ENCODE assay signal across 8 mouse cellular contexts in genomic region chr8:123807024-123807431, GRCm38 (mm10). TPM values are rescaled to one million over a fixed set of nuclear protein-coding genes. Genes with fewer than 3 reads are reported as not detected.
DNase-seq lines count a peak whose midpoint lies in the region; ATAC-seq and TF ChIP-seq lines count a peak whose summit lies in the region.

No protein-coding gene starts in this region.

- H3K9me3 ChIP-seq in CH12.LX (replicated peaks; ENCODE audit: low read length): no peaks in the 10 kb centered on the region
- H3K9me3 ChIP-seq in heart, embryonic 14.5 days (ENCODE audit: control insufficient read depth, low read length): no peaks in the 10 kb centered on the region
- no peaks in the 10 kb centered on the region for H3K9me3 ChIP-seq in midbrain, embryonic 10.5 days (replicated peaks)

- H3K79me2 ChIP-seq in CH12.LX (replicated peaks; ENCODE audit: control insufficient read depth, extremely low read depth, insufficient read depth, poor library complexity, severe bottlenecking): no peaks in the 10 kb centered on the region

- H3K27me3 ChIP-seq in CH12.LX (replicated peaks): peaks cover 8% of the 10 kb centered on the region
- H3K27me3 ChIP-seq in heart, embryonic 14.5 days (ENCODE audit: control insufficient read depth, insufficient read depth, low read length): no peaks in the 10 kb centered on the region
- no peaks in the 10 kb centered on the region for H3K27me3 ChIP-seq in midbrain, embryonic 10.5 days (ENCODE audit: low read depth, poor library complexity, severe bottlenecking)

- no peak for TF ChIP-seq EP300 in CH12.LX (IDR thresholded peaks at IDR 0.05; ENCODE audit: low read length)

- TF ChIP-seq POLR2A in CH12.LX (IDR thresholded peaks at IDR 0.05; ENCODE audit: low read depth, low read length): no peak
- no peak for TF ChIP-seq POLR2A in bone marrow, adult 2 months (IDR thresholded peaks at IDR 0.05; ENCODE audit: borderline replicate concordance, control insufficient read depth, low read depth, low read length)

- no peak for TF ChIP-seq RAD21 in CH12.LX (IDR thresholded peaks at IDR 0.05; ENCODE audit: low read depth, low read length)

- DNase-seq in CH12.LX (ENCODE audit: extremely low read depth): no peak
- peak; percentile 58 for DNase-seq in kidney, postnatal 10 days
- DNase-seq in midbrain, embryonic 10.5 days (ENCODE audit: low spot score): peak; percentile 35
- DNase-seq in right cerebral cortex, postnatal 36 days (ENCODE audit: low spot score in 2 of 2): no peak
- no peak for DNase-seq in thymus, postnatal 4 days

- TF ChIP-seq CTCF in CH12.LX (conservative IDR thresholded peaks at IDR 0.05 in 1 of 2, IDR thresholded peaks at IDR 0.05 in 1 of 2; ENCODE audit: low read depth in 2 of 2, low read length in 2 of 2): no peak
- TF ChIP-seq CTCF in bone marrow, adult 2 months (IDR thresholded peaks at IDR 0.05; ENCODE audit: control insufficient read depth, insufficient read depth, low read length): no peak

- dilution Hi-C loops in CH12.LX (cut with MboI; ENCODE audit: extremely low pct_ligation_motif_present, extremely low pct_unique_long_range_greater_than_20kb, low sequenced_read_pairs): no loop called here

- H3K9ac ChIP-seq in CH12.LX (ENCODE audit: insufficient read depth, low read depth): no peak overlapping the region
- H3K9ac ChIP-seq in heart, embryonic 14.5 days (ENCODE audit: low read length): peak overlapping the region; percentile 85

- no peak overlapping the region for H3K4me3 ChIP-seq in CH12.LX (replicated peaks in 1 of 3; ENCODE audit: low read depth in 2 of 3, low read length in 2 of 3, poor library complexity in 1 of 3)
- peak overlapping the region; percentile 1 for H3K4me3 ChIP-seq in bone marrow, adult 2 months (replicated peaks; ENCODE audit: control insufficient read depth, low read depth, low read length)
- H3K4me3 ChIP-seq in heart, embryonic 14.5 days (ENCODE audit: control insufficient read depth in 1 of 2, insufficient read depth in 1 of 2, low read depth in 1 of 2, low read length in 2 of 2): peak overlapping the region; percentile 29 to 79
- peak overlapping the region; percentile 79 for H3K4me3 ChIP-seq in midbrain, embryonic 10.5 days

- H3K36me3 ChIP-seq in CH12.LX (replicated peaks in 1 of 2; ENCODE audit: control insufficient read depth in 1 of 2, insufficient read depth in 1 of 2, low read length in 1 of 2): no peaks in the 10 kb centered on the region
- no peaks in the 10 kb centered on the region for H3K36me3 ChIP-seq in heart, embryonic 14.5 days (ENCODE audit: control insufficient read depth, insufficient read depth, low read length)
- H3K36me3 ChIP-seq in midbrain, embryonic 10.5 days: peaks cover 6% of the 10 kb centered on the region; the same call in 1 of the 2 replicates

- no peak for ATAC-seq in heart, embryonic 14.5 days (ENCODE audit: insufficient number of reproducible peaks, insufficient read depth, low FRiP score, low read depth)
- ATAC-seq in frontal cortex, adult (ENCODE audit: low TSS enrichment): no peak

- 2% methylated on average over 14 of the region's 14 CpGs for WGBS in bone marrow, adult 2 months
- WGBS in heart, embryonic 14.5 days: 7% methylated on average over 14 of the region's 14 CpGs
- 12% methylated on average over 14 of the region's 14 CpGs for WGBS in midbrain, embryonic 10.5 days

- H3K27ac ChIP-seq in CH12.LX (ENCODE audit: insufficient read depth, low read depth): no peak overlapping the region
- H3K27ac ChIP-seq in bone marrow, adult 2 months (ENCODE audit: control insufficient read depth, insufficient read depth, low read depth, low read length, poor library complexity): 0 out of 2 replicates have a peak overlapping the region, but pooled peaks have one; percentile 30
- peak overlapping the region; percentile 37 to 39; a peak in 3 of 4 replicates for H3K27ac ChIP-seq in heart, embryonic 14.5 days (replicated peaks in 1 of 2; ENCODE audit: control insufficient read depth in 1 of 2, insufficient read depth in 1 of 2, low read depth in 2 of 2, low read length in 2 of 2)
- H3K27ac ChIP-seq in midbrain, embryonic 10.5 days (replicated peaks): peak overlapping the region; percentile 93

- H3K4me1 ChIP-seq in CH12.LX (ENCODE audit: control insufficient read depth in 1 of 2, insufficient read depth in 2 of 2): peaks cover 3 to 10% of the 10 kb centered on the region in 2 experiments
- peaks cover 1% of the 10 kb centered on the region; the same call in 1 of the 2 replicates for H3K4me1 ChIP-seq in bone marrow, adult 2 months (ENCODE audit: control insufficient read depth, insufficient read depth, low read length)
- peaks cover 9 to 17% of the 10 kb centered on the region in 2 experiments for H3K4me1 ChIP-seq in heart, embryonic 14.5 days (ENCODE audit: control insufficient read depth in 2 of 2, insufficient read depth in 2 of 2, low read length in 2 of 2)
- peaks cover 40% of the 10 kb centered on the region for H3K4me1 ChIP-seq in midbrain, embryonic 10.5 days

- in situ Hi-C loops in CH12.LX (cut with MboI; ENCODE audit: low pct_ligation_motif_present, low pct_unique_long_range_greater_than_20kb, low sequenced_read_pairs): no loop called here

- H3K4me2 ChIP-seq in CH12.LX (ENCODE audit: insufficient read depth, low read depth, poor library complexity, severe bottlenecking): no peak overlapping the region
- peak overlapping the region; percentile 63 for H3K4me2 ChIP-seq in heart, embryonic 14.5 days (ENCODE audit: low read length)

TF ChIP-seq in CH12.LX, 34 proteins besides CTCF, POLR2A, EP300 and RAD21:
- TF ChIP-seq HCFC1 (IDR thresholded peaks at IDR 0.05; ENCODE audit: low read depth, low read length): no peak
- peak; percentile 66 for TF ChIP-seq BHLHE40 (IDR thresholded peaks at IDR 0.05; ENCODE audit: low read depth, low read length)

RNA-seq across cellular contexts. Expression of gene Rab4a, which starts 1.2 kb away (rescaled TPM):
- total RNA-seq in CH12.LX (2012; rRNA removed) (not detected in 2 replicates), CH12.LX (2014; rRNA removed) (not detected in 2 replicates)
- polyA plus RNA-seq in CH12.LX (2012; ENCODE audit: insufficient read length, low read depth): 0.18 TPM in 1 of 2 replicates, not detected in the other
- 3.5 and 9.1 TPM in 2 replicates for polyA plus RNA-seq in bone marrow, adult 2 months (2011; ENCODE audit: insufficient read depth, insufficient read length, low replicate concordance, missing spikeins)
- 31.7 and 34.7 TPM in 2 replicates for polyA plus RNA-seq in heart, embryonic 14.5 days (2014; fragmentation: Nextera tagmentation; extraction: Ambion mirVana)
- polyA plus RNA-seq in midbrain, embryonic 10.5 days (2016; fragmentation: Nextera tagmentation; extraction: Ambion mirVana): 67.6 and 71.0 TPM in 2 replicates

RNA-seq across cellular contexts. Expression of gene Ccsap, which starts 53.0 kb away (rescaled TPM):
- total RNA-seq in CH12.LX (2012; rRNA removed) (4.4 and 5.0 TPM in 2 replicates), CH12.LX (2014; rRNA removed) (4.2 and 5.4 TPM in 2 replicates)
- 5.2 and 6.2 TPM in 2 replicates for polyA plus RNA-seq in CH12.LX (2012; ENCODE audit: insufficient read length, low read depth)
- polyA plus RNA-seq in bone marrow, adult 2 months (2011; ENCODE audit: insufficient read depth, insufficient read length, low replicate concordance, missing spikeins): 2.2 and 2.5 TPM in 2 replicates
- 2.9 and 3.7 TPM in 2 replicates for polyA plus RNA-seq in heart, embryonic 14.5 days (2014; fragmentation: Nextera tagmentation; extraction: Ambion mirVana)
- polyA plus RNA-seq in midbrain, embryonic 10.5 days (2016; fragmentation: Nextera tagmentation; extraction: Ambion mirVana): 7.8 and 8.6 TPM in 2 replicates

Comparison
In these comparisons a context has a peak if more than half of its experiments do, and no peak if none do; other contexts are left out.
1. DNase-seq: peak in kidney, postnatal 10 days (single experiment) and midbrain, embryonic 10.5 days (single experiment); none in CH12.LX (single experiment), right cerebral cortex, postnatal 36 days (0 of 2) and thymus, postnatal 4 days (single experiment).
2. H3K4me3 ChIP-seq: peak in bone marrow, adult 2 months (single experiment), heart, embryonic 14.5 days (2 of 2) and midbrain, embryonic 10.5 days (single experiment); none in CH12.LX (0 of 3).